Mouse (Mus musculus) CH12.LX (cell line): ENCODE measurements around the gene Sema6d. TPM values are rescaled to one million over a fixed set of nuclear protein-coding genes. Genes with fewer than 3 reads are reported as not detected.

ENCODE experiments used
- DNase-seq: peaks from one replicate; pipeline ENCODE4 v3.0.0-alpha.2; 2013; ENCODE audit errors: extremely low read depth
- H3K27ac ChIP-seq: 2 replicates; pipeline ENCODE4 v1.5.1; 2012; ENCODE audit warnings: low read depth, mild to moderate bottlenecking, control low read depth, moderate library complexity; ENCODE audit not compliant: insufficient read depth
- H3K27me3 ChIP-seq: replicated peaks from 2 replicates; pipeline ENCODE3; 2012; ENCODE audit warnings: inconsistent platforms
- H3K36me3 ChIP-seq, 2 experiments: replicated peaks in 1 of 2; 2 replicates each; pipeline versions ENCODE3 to v1.6.1; 2012; ENCODE audit warnings: inconsistent platforms in 1 of 2, low read length in 1 of 2, mild to moderate bottlenecking in 1 of 2, mixed read lengths in 1 of 2, moderate library complexity in 1 of 2; ENCODE audit not compliant: control insufficient read depth in 1 of 2, insufficient read depth in 1 of 2
- H3K4me1 ChIP-seq, 2 experiments: 2 replicates each; pipeline ENCODE4 v1.6.1; 2012; ENCODE audit warnings: inconsistent platforms in 1 of 2, moderate library complexity in 1 of 2; ENCODE audit not compliant: insufficient read depth in 2 of 2, control insufficient read depth in 1 of 2
- H3K4me2 ChIP-seq: 2 replicates; pipeline ENCODE4 v1.6.1; 2012; ENCODE audit warnings: low read depth, mild to moderate bottlenecking, control low read depth; ENCODE audit not compliant: poor library complexity, insufficient read depth, severe bottlenecking
- H3K4me3 ChIP-seq, 3 experiments: fragments of 150-350 bp in 1 of 3; sonication (generic) in 1 of 3; replicated peaks in 1 of 3; 2 replicates each; pipeline versions ENCODE3 to v1.5.1; 2011 to 2012; ENCODE audit warnings: low read depth in 2 of 3, low read length in 2 of 3, mild to moderate bottlenecking in 2 of 3, moderate library complexity in 2 of 3, control low read depth in 1 of 3, improper control_type of control experiment in 1 of 3, inconsistent platforms in 1 of 3, mixed read lengths in 1 of 3; ENCODE audit not compliant: poor library complexity in 1 of 3
- H3K79me2 ChIP-seq: replicated peaks from 2 replicates; pipeline ENCODE4 v1.6.1; 2012; ENCODE audit warnings: mild to moderate bottlenecking, moderate library complexity; ENCODE audit not compliant: control insufficient read depth, poor library complexity, insufficient read depth, severe bottlenecking; ENCODE audit errors: extremely low read depth
- H3K9ac ChIP-seq: 2 replicates; pipeline ENCODE4 v1.6.1; 2012; ENCODE audit warnings: low read depth, mild to moderate bottlenecking, control low read depth, moderate library complexity; ENCODE audit not compliant: insufficient read depth
- H3K9me3 ChIP-seq: replicated peaks from 2 replicates; pipeline ENCODE3; 2012; ENCODE audit warnings: low read length, inconsistent platforms, mixed read lengths
- CHD1 ChIP-seq: IDR thresholded peaks from 2 replicates; pipeline ENCODE4 v1.6.1; 2012; ENCODE audit warnings: low read depth, low read length, improper control_type of control experiment, inconsistent platforms
- E2F4 ChIP-seq: IDR thresholded peaks from 2 replicates; pipeline ENCODE4 v1.6.1; 2011; ENCODE audit warnings: low read depth, low read length, improper control_type of control experiment; ENCODE audit not compliant: insufficient replicate concordance
- ELF1 ChIP-seq: IDR thresholded peaks from 2 replicates; pipeline ENCODE4 v1.6.1; 2014; ENCODE audit warnings: low read depth, mild to moderate bottlenecking, inconsistent platforms, low read length, improper control_type of control experiment
- EP300 ChIP-seq: IDR thresholded peaks from 2 replicates; pipeline ENCODE4 v1.6.1; 2011; ENCODE audit warnings: low read length, improper control_type of control experiment
- GABPA ChIP-seq: IDR thresholded peaks from 2 replicates; pipeline ENCODE4 v1.6.1; 2012; ENCODE audit warnings: low read depth, low read length, improper control_type of control experiment, inconsistent platforms; ENCODE audit not compliant: insufficient replicate concordance
- MAFK ChIP-seq: IDR thresholded peaks from 2 replicates; pipeline ENCODE4 v1.6.1; 2011; ENCODE audit warnings: low read length, improper control_type of control experiment; ENCODE audit not compliant: insufficient replicate concordance
- MAX ChIP-seq: IDR thresholded peaks from 2 replicates; pipeline ENCODE4 v1.6.1; 2011; ENCODE audit warnings: low read length, improper control_type of control experiment
- MEF2A ChIP-seq: IDR thresholded peaks from 2 replicates; pipeline ENCODE4 v1.6.1; 2014; ENCODE audit warnings: low read depth, mild to moderate bottlenecking, inconsistent platforms, low read length, improper control_type of control experiment, borderline replicate concordance
- MXI1 ChIP-seq: IDR thresholded peaks from 2 replicates; pipeline ENCODE4 v1.6.1; 2011; ENCODE audit warnings: mild to moderate bottlenecking, low read depth, low read length, improper control_type of control experiment
- MYC ChIP-seq: IDR thresholded peaks from 2 replicates; pipeline ENCODE4 v1.6.1; 2011; ENCODE audit warnings: low read depth, mild to moderate bottlenecking, improper control_type of control experiment, low read length
- NELFE ChIP-seq: IDR thresholded peaks from 2 replicates; pipeline ENCODE4 v1.6.1; 2011; ENCODE audit warnings: low read depth, low read length, improper control_type of control experiment
- PAX5 ChIP-seq: IDR thresholded peaks from 2 replicates; pipeline ENCODE4 v1.6.1; 2012; ENCODE audit warnings: low read length, inconsistent platforms, mixed read lengths
- POLR2A ChIP-seq: IDR thresholded peaks from 2 replicates; pipeline ENCODE4 v1.6.1; 2011; ENCODE audit warnings: low read depth, mild to moderate bottlenecking, improper control_type of control experiment, low read length
- RAD21 ChIP-seq: IDR thresholded peaks from 2 replicates; pipeline ENCODE4 v1.6.1; 2011; ENCODE audit warnings: low read depth, mild to moderate bottlenecking, low read length, improper control_type of control experiment, moderate library complexity
- RCOR1 ChIP-seq: conservative IDR thresholded peaks from 2 replicates; pipeline ENCODE4 v1.6.1; 2012; ENCODE audit warnings: low read depth, mild to moderate bottlenecking, inconsistent platforms, low read length, improper control_type of control experiment
- SMC3 ChIP-seq: IDR thresholded peaks from 2 replicates; pipeline ENCODE4 v1.6.1; 2011; ENCODE audit warnings: low read depth, low read length, improper control_type of control experiment
- TBP ChIP-seq: conservative IDR thresholded peaks from 2 replicates; pipeline ENCODE4 v1.6.1; 2011; ENCODE audit warnings: low read depth, low read length, improper control_type of control experiment
- TCF12 ChIP-seq: IDR thresholded peaks from 2 replicates; pipeline ENCODE4 v1.6.1; 2014; ENCODE audit warnings: low read depth, mild to moderate bottlenecking, inconsistent platforms, low read length, improper control_type of control experiment
- USF2 ChIP-seq: conservative IDR thresholded peaks from 2 replicates; pipeline ENCODE4 v1.6.1; 2011; ENCODE audit warnings: low read depth, low read length, improper control_type of control experiment
- ZKSCAN1 ChIP-seq: IDR thresholded peaks from 2 replicates; pipeline ENCODE4 v1.6.1; 2012; ENCODE audit warnings: low read depth, inconsistent platforms, low read length, improper control_type of control experiment, borderline replicate concordance
- ZMIZ1 ChIP-seq: IDR thresholded peaks from 2 replicates; pipeline ENCODE4 v1.6.1; 2012; ENCODE audit warnings: low read depth, mild to moderate bottlenecking, inconsistent platforms, low read length, improper control_type of control experiment
- dilution Hi-C: fragments of 300-500 bp; cut with MboI; formaldehyde crosslinking; loops from 2 replicates; pipeline ENCODE4 v1.14.3; 2020; ENCODE audit warnings: low sequenced_read_pairs; ENCODE audit not compliant: extremely low pct_unique_long_range_greater_than_20kb, extremely low pct_ligation_motif_present
- in situ Hi-C: fragments of 300-500 bp; cut with MboI; formaldehyde crosslinking; loops from 3 replicates; pipeline ENCODE4 v1.14.3; 2019; ENCODE audit warnings: low sequenced_read_pairs, low pct_ligation_motif_present, low pct_unique_long_range_greater_than_20kb, mixed read lengths
- polyA plus RNA-seq: library from polyadenylated mRNA; unstranded; fragments of >175 nt; gene quantifications from 2 replicates; pipeline ENCODE4 v1.2.1, GENCODE M21; 2012; ENCODE audit warnings: low read depth; ENCODE audit not compliant: insufficient read length
- total RNA-seq, 2 experiments: library from RNA; depleted of rRNA; stranded (reverse); fragments of 300-350 nt in 1 of 2; fragments of >200 nt in 1 of 2; gene quantifications; 2 replicates each; pipeline ENCODE4 v1.2.3; 2012 to 2014

Gene Sema6d
- total and polyA plus RNA-seq, 3 experiments: not detected

GRCm38 (mm10) chr2:124532906-124533305 lies 443.1 kb downstream of the Sema6d start:
- H3K4me2 ChIP-seq: no peak overlapping the region
- no peak overlapping the region for H3K9ac ChIP-seq
- dilution Hi-C loops (no loop called here), in situ Hi-C loops (no loop called here)
- H3K4me3 ChIP-seq: no peak overlapping the region
- no peak for DNase-seq
- TF ChIP-seq RAD21: no peak
- TF ChIP-seq POLR2A: no peak
- TF ChIP-seq ELF1: no peak
- no peak for TF ChIP-seq TBP
- TF ChIP-seq EP300: no peak
- TF ChIP-seq GABPA: no peak
- no peak for TF ChIP-seq RCOR1
- TF ChIP-seq TCF12: no peak
- TF ChIP-seq SMC3: no peak
- no peak for TF ChIP-seq ZKSCAN1
- no peak for TF ChIP-seq MAX
- TF ChIP-seq NELFE: no peak
- TF ChIP-seq MAFK: no peak
- TF ChIP-seq PAX5: no peak
- no peak for TF ChIP-seq CHD1
- no peak for TF ChIP-seq E2F4
- H3K27me3 ChIP-seq: no peaks in the 10 kb centered on the region
- H3K27ac ChIP-seq: no peak overlapping the region
- H3K9me3 ChIP-seq: peaks cover 67% of the 10 kb centered on the region
- H3K79me2 ChIP-seq: no peaks in the 10 kb centered on the region
- H3K4me1 ChIP-seq: no peaks in the 10 kb centered on the region
- no peaks in the 10 kb centered on the region for H3K36me3 ChIP-seq

GRCm38 (mm10) chr2:124533602-124534001 lies 443.8 kb downstream of the Sema6d start:
- H3K27me3 ChIP-seq: no peaks in the 10 kb centered on the region
- peaks cover 66% of the 10 kb centered on the region for H3K9me3 ChIP-seq
- TF ChIP-seq E2F4 (no peak), RCOR1 (no peak), ELF1 (no peak), MYC (no peak), MEF2A (no peak), MXI1 (no peak), EP300 (no peak), TBP (no peak), POLR2A (no peak), ZMIZ1 (no peak), USF2 (no peak)
- no peak overlapping the region for H3K9ac ChIP-seq
- H3K27ac ChIP-seq: no peak overlapping the region
- in situ Hi-C loops (no loop called here), dilution Hi-C loops (no loop called here)
- no peaks in the 10 kb centered on the region for H3K79me2 ChIP-seq
- H3K4me3 ChIP-seq: no peak overlapping the region
- H3K4me2 ChIP-seq: no peak overlapping the region
- no peak for DNase-seq
- no peaks in the 10 kb centered on the region for H3K36me3 ChIP-seq
- no peaks in the 10 kb centered on the region for H3K4me1 ChIP-seq
